Mouse (Mus musculus): ENCODE results near the gene Rnd1.

DNA sequence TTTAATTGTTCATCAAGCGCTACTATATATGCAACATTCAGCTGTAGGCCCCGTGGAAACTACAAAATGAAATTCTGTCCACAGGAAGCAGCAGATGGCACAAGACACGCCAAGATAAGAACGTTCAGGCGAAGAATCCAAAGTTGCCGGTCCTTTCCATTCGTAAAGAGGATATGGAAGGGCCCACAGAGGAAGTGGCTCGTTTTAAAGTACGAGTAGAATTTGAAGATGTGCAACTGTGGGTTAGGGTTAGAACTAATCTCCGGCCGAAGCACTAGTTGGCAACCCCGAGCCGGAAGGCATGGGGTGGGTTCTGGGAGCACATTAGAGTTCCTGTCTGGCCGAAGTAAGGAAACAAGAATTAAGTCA lies 15.1 kb downstream of the Rnd1 start:
- TF ChIP-seq CTCF (IDR thresholded peaks at IDR 0.05; ENCODE audit: low read depth) (no peak), EP300 (IDR thresholded peaks at IDR 0.05; ENCODE audit: low read depth) (no peak)

All from liver, embryonic 14.5 days (tissue).